Mouse (Mus musculus): ENCODE measurements around the gene Olfr763.
"Not testable (repeated sequence)": the region's sequence is repeated elsewhere in the genome, so short reads cannot be mapped to it uniquely, and the experiment has no call there.

Olfr763 gene

GRCm38 (mm10) chr10:129049898-129050297 lies 39.3 kb downstream of the Olfr763 start, which contains the start of gene Olfr765:
TSS of gene Olfr765 (minus strand) at chr10:129049998.
- DNase-seq (ENCODE audit: low spot score) = not testable (repeated sequence)

All from testis, postnatal 14 days (tissue).